Mouse (Mus musculus) gastrocnemius, adult 2 months (tissue): ENCODE data around the gene Usp49. TPM values are rescaled to one million over a fixed set of nuclear protein-coding genes. Genes with fewer than 3 reads are reported as not detected.

Source experiments
- DNase-seq: peaks from one replicate; pipeline ENCODE4 v3.0.0; 2022
- H3K27ac ChIP-seq: fragments of 200-600 bp; 2 replicates; pipeline ENCODE4 v1.8.1; 2022; ENCODE audit warnings: mild to moderate bottlenecking
- H3K4me3 ChIP-seq: fragments of 200-600 bp; 2 replicates; pipeline ENCODE4 v1.8.1; 2022; ENCODE audit warnings: mild to moderate bottlenecking, moderate library complexity
- CTCF ChIP-seq: fragments of 200-600 bp; IDR thresholded peaks from 2 replicates; pipeline ENCODE4 v1.8.1; 2022; ENCODE audit warnings: antibody characterized with exemption, mild to moderate bottlenecking, moderate library complexity
- intact Hi-C: fragments of 180-260 bp; cut with DNase I; formaldehyde crosslinking; loops from one replicate; pipeline ENCODE4 v1.15.1; 2025
- total RNA-seq, 2 experiments: library from RNA; stranded (reverse); gene quantifications; 2 replicates each; pipeline ENCODE4 v1.2.3; 2021

Usp49 gene
- total RNA-seq, 2 experiments from 2014 or later, result 3.1 to 4.5 TPM

DNA sequence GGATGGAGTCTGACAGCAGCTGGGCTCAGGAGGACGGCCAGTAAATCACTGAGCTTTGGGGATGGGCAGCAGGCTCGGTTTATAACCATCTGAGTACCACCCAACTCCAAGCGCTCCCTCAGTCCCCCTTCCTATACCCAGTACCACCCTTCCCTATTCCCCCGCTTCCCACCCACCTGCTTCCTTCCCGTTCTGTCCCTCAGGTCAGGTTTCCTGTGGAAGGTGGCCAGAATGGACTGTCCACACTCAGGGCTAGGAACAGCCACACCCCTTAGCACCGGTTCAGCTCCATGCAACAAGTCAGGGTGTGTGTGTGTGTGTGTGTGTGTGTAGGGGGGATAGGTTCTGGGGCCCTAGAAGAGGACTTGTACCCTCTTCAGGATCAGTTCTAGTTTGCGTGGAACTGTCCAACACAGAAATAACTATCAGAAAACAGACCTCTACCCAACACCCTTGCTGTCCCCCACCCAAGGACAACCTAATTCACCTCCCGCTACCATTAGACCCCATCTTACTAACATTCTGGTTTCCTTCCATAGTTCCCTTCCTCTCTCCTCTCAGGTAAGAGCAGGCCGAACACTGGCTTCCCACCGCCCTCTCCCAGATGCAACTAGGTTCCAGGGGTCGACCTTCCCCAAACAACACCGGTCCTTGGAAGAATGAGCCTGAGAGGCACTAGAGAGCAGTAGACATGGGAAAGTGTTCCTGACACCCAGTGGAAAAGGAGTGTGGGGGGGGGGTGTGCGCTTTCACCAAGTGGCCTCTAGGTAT is 63.4 kb downstream of the Usp49 start:
- peak; percentile 55 for DNase-seq
- Histone ChIP-seq H3K27ac (peak overlapping the region; percentile 88), H3K4me3 (peak overlapping the region; percentile 89)
- no peak for TF ChIP-seq CTCF
- intact Hi-C loops, result loop anchor here (5.0 to 10.0 kb wide), 2 partner anchors 187 to 329 kb away; partner anchors contain the start of genes Ccnd3 and Mrps10

DNA sequence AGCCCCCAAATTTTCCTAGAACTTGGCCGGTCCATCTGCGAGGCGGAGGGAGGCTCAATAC is 63.8 kb downstream of the Usp49 start, which contains the start of gene Gm21981:
Gm21981 (minus strand) TSS at position 14 of the 61 bp plus-strand sequence.
- no peak for DNase-seq
- H3K4me3 ChIP-seq, result peak within 1 kb of the TSS; percentile 89
- intact Hi-C loops, result loop anchor here (5.0 to 10.0 kb wide), 2 partner anchors 187 to 329 kb away; partner anchors contain the start of genes Ccnd3 and Mrps10

DNA sequence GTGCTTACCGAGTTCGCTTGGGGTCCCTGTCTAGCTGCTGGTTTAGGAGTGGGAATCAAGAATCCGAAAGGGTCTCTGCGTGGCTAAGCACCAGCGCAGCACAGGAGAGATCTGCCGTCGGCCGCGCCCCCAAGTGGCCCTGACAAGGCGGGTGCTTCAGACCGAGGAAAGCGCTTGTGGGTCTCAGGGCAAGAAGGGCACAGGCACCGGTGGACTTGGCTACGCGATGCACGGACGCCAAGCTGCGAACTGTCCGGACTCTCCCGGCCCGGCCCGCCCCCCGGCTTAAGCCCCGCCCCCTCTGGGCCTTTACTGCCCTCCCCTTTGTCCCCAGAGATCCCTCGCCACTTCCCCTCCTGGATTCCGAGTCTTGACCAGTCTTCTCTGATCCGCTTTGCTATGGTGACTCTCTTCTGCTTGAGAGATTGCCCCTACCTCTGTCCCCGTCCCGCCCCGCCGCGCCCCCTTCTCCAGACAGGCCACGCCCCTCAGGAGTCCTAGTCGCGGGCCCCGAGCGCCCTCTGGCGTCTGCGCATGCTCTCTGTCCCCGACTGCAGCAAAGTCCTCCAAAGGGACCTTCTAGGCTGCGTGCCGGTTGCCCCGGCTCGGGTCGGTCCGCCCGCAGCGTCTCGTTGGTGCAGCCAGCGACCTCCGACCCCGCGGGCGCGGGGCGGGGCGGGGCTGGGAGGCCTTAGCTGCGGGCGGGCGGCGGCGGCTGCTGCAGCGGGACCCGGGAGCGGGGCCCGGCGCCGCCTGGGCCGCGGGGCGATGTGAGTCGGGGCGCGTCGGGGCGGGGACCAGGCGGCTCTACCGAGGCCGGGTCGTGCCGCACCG is 64.2 kb downstream of the Usp49 start, which contains the start of gene Prickle4:
Prickle4 (minus strand) TSS at position 234 of the 834 bp plus-strand sequence.
- H3K27ac ChIP-seq, result peak within 1 kb of the TSS; percentile 88
- peak; percentile 99 for DNase-seq
- TF ChIP-seq CTCF, result peak; percentile 80
- H3K4me3 ChIP-seq, result peak within 1 kb of the TSS; percentile 89
- intact Hi-C loops, result loop anchor here (5.0 to 10.0 kb wide), 2 partner anchors 187 to 330 kb away; partner anchors contain the start of genes Ccnd3 and Mrps10

More for the DNA sequence above, 63.8 kb downstream of the Usp49 start, which contains the start of gene Gm21981:
- H3K27ac ChIP-seq, result peak within 1 kb of the TSS; percentile 88
- no peak for TF ChIP-seq CTCF

DNA sequence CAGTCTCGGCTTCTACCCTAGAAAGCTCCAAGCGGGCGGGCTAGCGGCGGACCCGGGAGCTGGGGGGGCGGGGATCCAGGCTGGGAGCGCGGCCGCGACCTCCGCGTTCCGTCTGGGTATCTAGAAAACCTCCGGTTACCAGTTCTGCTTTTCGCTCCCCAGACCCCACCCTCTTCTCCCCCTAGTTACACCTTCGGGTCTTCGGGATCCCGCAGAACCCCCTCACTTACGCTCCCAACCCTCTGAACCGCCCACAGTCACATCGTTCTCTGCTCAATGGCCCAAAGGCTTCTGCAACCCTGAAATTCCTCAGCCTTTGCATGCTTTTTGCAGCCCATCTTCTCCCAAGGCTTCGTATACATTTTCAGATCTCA is 64.8 kb downstream of the Usp49 start:
- intact Hi-C loops, result loop anchor here (10.0 kb wide), 1 partner anchor 331 kb away; the partner anchor contains the start of gene Mrps10
- TF ChIP-seq CTCF, result no peak
- peak overlapping the region; percentile 88 for H3K27ac ChIP-seq
- H3K4me3 ChIP-seq, result peak overlapping the region; percentile 89
- no peak for DNase-seq

DNA sequence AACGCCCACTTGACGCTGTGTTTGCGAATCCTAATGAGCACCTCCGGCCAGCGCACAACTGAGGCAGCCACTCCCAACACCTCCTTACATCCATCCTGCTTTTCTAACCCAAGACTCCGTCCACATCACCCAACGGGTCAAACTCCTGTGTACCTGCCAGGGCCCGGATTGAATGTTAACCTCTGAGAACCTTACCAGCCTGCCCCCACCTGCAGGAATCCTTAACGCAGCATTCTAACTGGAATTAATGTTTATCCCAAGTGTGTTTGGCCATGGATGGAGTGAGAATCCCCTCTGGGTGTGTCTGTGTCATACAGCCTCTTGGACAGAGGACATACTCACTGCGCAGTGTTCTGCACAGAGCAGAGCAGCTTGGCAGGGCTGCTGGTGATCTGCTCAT is 67.7 kb downstream of the Usp49 start:
- H3K27ac ChIP-seq, result no peak overlapping the region
- no peak for DNase-seq
- no peak for TF ChIP-seq CTCF
- intact Hi-C loops, result loop anchor here (10.0 kb wide), 1 partner anchor 333 kb away; the partner anchor contains the start of gene Mrps10
- H3K4me3 ChIP-seq, result no peak overlapping the region

DNA sequence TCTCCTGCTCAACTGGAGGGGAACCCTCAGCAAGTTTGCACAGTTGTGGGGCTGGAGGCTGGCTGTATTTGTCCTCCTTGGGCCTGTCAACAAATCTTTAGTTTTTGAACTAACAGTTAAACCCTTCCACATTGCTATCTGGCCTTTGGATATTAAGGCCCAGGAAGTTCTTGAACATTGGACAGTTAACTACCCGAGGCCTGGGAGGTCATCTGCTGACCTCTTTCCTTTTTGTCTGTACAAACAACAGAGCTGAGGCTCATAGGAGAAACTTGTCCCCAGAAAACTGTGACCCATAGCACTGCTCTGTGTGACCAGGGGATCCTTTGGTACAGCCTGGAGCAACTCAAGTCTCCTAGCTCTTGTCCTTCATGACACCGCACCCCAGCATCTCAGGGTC is 68.6 kb downstream of the Usp49 start:
- intact Hi-C loops, result loop anchor here (10.0 kb wide), 1 partner anchor 334 kb away; the partner anchor contains the start of gene Mrps10
- no peak overlapping the region for H3K4me3 ChIP-seq
- DNase-seq, result no peak
- no peak overlapping the region for H3K27ac ChIP-seq
- no peak for TF ChIP-seq CTCF

DNA sequence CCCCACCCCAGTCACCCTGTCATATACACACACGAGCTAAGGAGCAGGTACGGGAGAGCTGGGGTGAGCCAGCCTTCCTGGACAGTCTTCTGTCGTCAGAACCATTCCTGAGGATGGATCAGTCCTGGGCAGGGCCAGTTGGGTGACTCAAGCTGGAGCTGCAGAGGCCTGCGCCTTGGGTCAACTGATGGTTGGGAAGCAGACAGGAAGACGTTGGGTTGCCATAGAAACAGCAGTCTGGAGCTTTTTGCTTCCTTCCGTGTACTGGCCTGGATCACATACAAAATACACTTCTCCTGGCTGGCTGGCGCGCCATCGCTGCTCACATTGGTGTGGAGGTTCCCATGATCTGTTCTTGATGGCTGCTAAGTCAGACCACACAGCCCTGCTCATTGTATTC is 71.3 kb downstream of the Usp49 start:
- DNase-seq, result no peak
- Histone ChIP-seq H3K4me3 (no peak overlapping the region), H3K27ac (no peak overlapping the region)
- TF ChIP-seq CTCF, result no peak
- intact Hi-C loops, result no loop called here

DNA sequence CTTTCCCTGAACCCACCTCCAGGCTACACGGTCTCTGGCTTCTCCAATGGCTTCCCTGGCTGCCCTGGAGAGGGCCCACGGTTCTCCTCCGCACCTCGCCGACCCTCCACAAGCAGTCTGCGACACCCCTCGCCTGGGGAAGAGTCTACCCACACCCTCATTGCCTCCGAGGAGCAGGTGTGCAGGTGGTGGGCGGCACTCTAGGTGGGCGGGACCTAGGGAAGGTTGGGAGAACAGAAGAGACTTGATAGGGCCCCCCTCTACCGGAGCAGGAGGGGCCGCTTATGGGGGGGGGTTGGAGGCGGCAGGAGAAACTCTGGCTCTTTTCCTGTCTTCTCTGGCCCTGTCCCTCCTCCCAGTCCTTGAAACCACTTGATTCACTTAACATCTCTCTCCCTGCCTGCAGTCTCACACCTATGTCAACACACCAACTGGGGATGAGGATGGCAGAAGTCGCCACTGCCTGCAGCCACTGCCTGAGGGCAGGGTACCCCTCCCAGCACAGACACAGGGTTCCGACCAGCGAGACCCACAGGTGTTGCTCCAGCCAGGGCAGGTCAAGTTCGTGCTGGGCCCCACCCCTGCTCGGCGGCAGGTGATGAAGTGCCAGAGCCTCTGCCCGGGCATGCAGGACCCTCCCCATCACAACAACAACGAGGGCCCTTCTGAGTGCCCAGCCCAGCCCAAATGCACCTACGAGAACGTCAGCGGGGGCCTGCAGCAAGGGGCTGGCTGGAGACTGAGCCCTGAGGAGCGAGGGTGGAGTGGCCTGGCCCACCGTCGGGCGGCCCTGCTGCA is 72.3 kb downstream of the Usp49 start:
- H3K4me3 ChIP-seq, result no peak overlapping the region
- intact Hi-C loops, result no loop called here
- DNase-seq, result no peak
- H3K27ac ChIP-seq, result no peak overlapping the region
- TF ChIP-seq CTCF, result no peak

DNA sequence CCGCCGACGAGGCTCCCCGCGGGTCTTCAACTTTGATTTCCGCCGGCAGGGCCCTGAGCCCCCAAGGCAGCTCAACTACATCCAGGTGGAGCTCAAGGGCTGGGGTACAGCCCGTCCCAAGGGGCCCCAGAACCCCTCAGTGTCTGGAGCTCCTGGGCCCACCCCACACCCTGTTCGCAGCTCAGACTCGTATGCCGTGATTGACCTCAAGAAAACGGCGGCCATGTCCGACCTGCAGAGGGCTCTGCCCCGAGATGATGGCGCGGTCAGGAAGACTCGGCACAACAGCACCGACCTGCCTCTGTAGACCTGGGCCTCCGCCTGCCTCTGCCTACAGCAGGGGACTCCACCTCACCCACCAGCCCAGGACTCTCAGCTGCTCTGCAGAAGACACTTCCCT is 73.1 kb downstream of the Usp49 start:
- no peak for TF ChIP-seq CTCF
- intact Hi-C loops, result no loop called here

DNA sequence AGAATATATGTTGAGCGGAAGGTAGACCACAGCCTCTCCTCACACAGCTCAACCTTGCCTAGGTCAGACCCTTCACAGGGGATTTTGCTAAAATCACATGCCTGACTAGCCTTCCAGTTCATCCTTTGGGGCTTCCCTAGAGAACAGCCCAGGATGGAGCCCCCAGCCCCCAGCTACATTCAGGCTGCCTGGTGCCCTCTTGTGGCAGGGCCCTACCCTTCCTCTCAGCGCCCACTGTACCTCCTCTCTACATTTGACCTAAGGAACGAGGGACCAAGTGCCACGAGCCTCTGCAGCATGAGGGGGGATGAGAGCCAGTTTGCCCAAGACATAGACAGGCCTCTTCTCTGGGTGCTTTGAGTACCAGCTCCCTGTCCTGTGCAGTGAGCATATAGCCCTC is 74.2 kb downstream of the Usp49 start:
- intact Hi-C loops, result no loop called here
- Histone ChIP-seq H3K4me3 (no peak overlapping the region), H3K27ac (no peak overlapping the region)
- TF ChIP-seq CTCF, result peak; percentile 39; the same call in 1 of the 2 replicates
- no peak for DNase-seq

More for the DNA sequence above, 73.1 kb downstream of the Usp49 start:
- no peak for DNase-seq
- H3K27ac ChIP-seq, result no peak overlapping the region
- no peak overlapping the region for H3K4me3 ChIP-seq

DNA sequence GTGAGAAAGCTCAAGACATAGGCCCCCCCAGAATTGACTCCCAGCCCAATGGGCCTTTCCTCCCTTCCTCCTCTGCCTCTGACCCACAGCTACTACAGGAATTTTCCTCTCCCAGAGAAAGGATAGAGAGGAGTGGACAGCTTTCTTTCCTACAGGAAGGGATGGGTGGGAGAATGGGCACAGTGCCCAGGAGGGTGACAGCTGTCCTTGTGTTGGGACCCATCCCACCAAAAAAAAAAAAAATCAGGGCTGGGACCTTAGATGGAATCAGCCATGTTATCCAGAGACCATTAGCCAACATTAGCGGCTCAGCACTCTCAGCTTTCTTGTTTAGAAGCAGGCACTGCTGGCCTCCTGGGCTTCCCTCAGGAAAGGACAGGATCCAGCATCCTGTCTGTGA is 75.7 kb downstream of the Usp49 start:
- DNase-seq, result no peak
- Histone ChIP-seq H3K4me3 (no peak overlapping the region), H3K27ac (no peak overlapping the region)
- TF ChIP-seq CTCF, result no peak
- intact Hi-C loops, result no loop called here

DNA sequence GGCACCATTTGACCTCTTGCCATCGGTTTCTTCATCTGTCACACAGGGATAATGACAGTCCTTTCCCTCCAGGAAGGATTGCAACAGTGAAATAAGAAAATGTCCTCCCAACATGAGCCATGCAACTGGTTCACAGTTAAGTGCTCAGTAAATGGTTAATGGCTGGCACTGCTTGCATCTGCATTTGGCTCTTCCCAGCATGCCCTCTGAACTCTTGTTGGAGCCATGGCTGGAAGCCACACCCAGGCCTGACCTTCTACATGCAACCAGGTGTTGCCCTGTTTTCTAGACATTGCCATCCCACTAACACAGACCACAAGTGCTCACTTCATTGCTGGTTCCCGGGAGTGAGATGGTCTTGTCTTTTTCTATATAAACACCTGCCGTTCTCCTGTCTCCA is 77.5 kb downstream of the Usp49 start:
- Histone ChIP-seq H3K27ac (no peak overlapping the region), H3K4me3 (no peak overlapping the region)
- TF ChIP-seq CTCF, result no peak
- no peak for DNase-seq
- intact Hi-C loops, result no loop called here
